Mouse (Mus musculus): ENCODE data around the gene Atl3. TPM values are rescaled to one million over a fixed set of nuclear protein-coding genes. Genes with fewer than 3 reads are reported as not detected.
A peak's percentile ranks its signal among the peaks of the same experiment; 100 is the strongest.

Gene Atl3
- 10 to 100 TPM; 14.0 TPM for total RNA-seq (2021)
- 6.8 and 14.3 TPM in 2 replicates for polyA plus RNA-seq (2012; rRNA removed)
- long read RNA-seq, partial matches to known transcripts, result 0 of 1 reads
- long read RNA-seq, other reads (novel, unspliced or antisense), result 1 of 1 reads

- intact Hi-C loops (cut with DNase I), result loop anchor here (1.0 kb wide), 1 partner anchor 10 kb away; the partner anchor contains the start of gene Rtn3
- Histone ChIP-seq H3K27me3 (ENCODE audit: control insufficient read depth, insufficient read depth, low read length) (no peaks in the 10 kb centered on the region), H3K4me3 (peak within 1 kb of the TSS; percentile 74), H3K27ac (peak within 1 kb of the TSS; percentile 96), H3K36me3 (ENCODE audit: control insufficient read depth, insufficient read depth, low read length) (no peaks in the 10 kb centered on the region), H3K4me1 (ENCODE audit: control insufficient read depth, insufficient read depth, low read length) (peaks cover 2% of the 10 kb centered on the region), H3K79me2 (replicated peaks; ENCODE audit: control insufficient read depth, insufficient read depth, low read length) (no peaks in the 10 kb centered on the region), H3K9ac (ENCODE audit: low read depth, low read length) (peak within 1 kb of the TSS; percentile 82)
- peak in 1 of 2 experiments; percentile 14 for DNase-seq
- 27% methylated on average over 31 of the region's 31 CpGs for WGBS
- no peak; the same call in 1 of the 2 replicates for TF ChIP-seq POLR2A (IDR thresholded peaks at IDR 0.05; ENCODE audit: insufficient read depth, low read depth, low read length)
- TF ChIP-seq EP300 (IDR thresholded peaks at IDR 0.05; ENCODE audit: insufficient read depth, low read depth, low read length), result no peak
- TF ChIP-seq CTCF (IDR thresholded peaks at IDR 0.05), result no peak
Measured at GRCm38 (mm10) chr19:7493352-7494186, at the start of gene Atl3. Gene Atl3 (plus strand): TSS chr19:7494040.

- 90% methylated on average over 2 of the region's 2 CpGs for WGBS
- Histone ChIP-seq H3K4me3 (no peak overlapping the region), H3K9ac (ENCODE audit: low read depth, low read length) (no peak overlapping the region), H3K27ac (no peak overlapping the region), H3K36me3 (ENCODE audit: control insufficient read depth, insufficient read depth, low read length) (no peaks in the 10 kb centered on the region; the same call in 1 of the 2 replicates), H3K4me1 (ENCODE audit: control insufficient read depth, insufficient read depth, low read length) (no peaks in the 10 kb centered on the region; the same call in 1 of the 2 replicates), H3K79me2 (replicated peaks; ENCODE audit: control insufficient read depth, insufficient read depth, low read length) (peaks cover 3% of the 10 kb centered on the region; the same call in 1 of the 2 replicates), H3K27me3 (ENCODE audit: control insufficient read depth, insufficient read depth, low read length) (no peaks in the 10 kb centered on the region)
- no peak for DNase-seq
- intact Hi-C loops (cut with DNase I), result no loop called here
- no peak for TF ChIP-seq CTCF (IDR thresholded peaks at IDR 0.05)
- no peak for TF ChIP-seq POLR2A (IDR thresholded peaks at IDR 0.05; ENCODE audit: insufficient read depth, low read depth, low read length)
- TF ChIP-seq EP300 (IDR thresholded peaks at IDR 0.05; ENCODE audit: insufficient read depth, low read depth, low read length), result no peak
Measured at GRCm38 (mm10) chr19:7445105-7445504, 48.7 kb upstream of the Atl3 start.

DNA sequence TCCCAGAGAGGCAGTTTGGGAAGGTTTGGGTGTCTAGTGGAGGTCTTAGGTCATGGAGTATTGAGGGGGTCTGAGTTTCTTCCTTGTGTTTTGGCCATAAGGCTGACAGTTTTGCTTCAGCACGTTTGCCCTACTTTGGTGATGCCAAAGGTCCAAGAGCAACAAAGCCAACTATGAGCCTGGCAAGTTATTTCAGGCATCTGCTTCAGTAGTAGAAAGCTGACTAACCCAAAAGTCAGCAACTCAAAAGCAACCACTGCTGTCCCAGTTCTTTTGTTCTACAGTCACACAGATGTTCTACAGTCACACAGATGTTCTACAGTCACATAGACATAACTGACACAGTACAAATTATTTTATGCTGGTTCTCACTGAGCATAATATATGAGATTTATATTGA, 48.2 kb upstream of the Atl3 start:
- Histone ChIP-seq H3K4me1 (ENCODE audit: control insufficient read depth, insufficient read depth, low read length) (no peaks in the 10 kb centered on the region; the same call in 1 of the 2 replicates), H3K27ac (no peak overlapping the region), H3K4me3 (no peak overlapping the region), H3K9ac (ENCODE audit: low read depth, low read length) (no peak overlapping the region), H3K79me2 (replicated peaks; ENCODE audit: control insufficient read depth, insufficient read depth, low read length) (peaks cover 3% of the 10 kb centered on the region; the same call in 1 of the 2 replicates), H3K27me3 (ENCODE audit: control insufficient read depth, insufficient read depth, low read length) (no peaks in the 10 kb centered on the region), H3K36me3 (ENCODE audit: control insufficient read depth, insufficient read depth, low read length) (no peaks in the 10 kb centered on the region; the same call in 1 of the 2 replicates)
- 42% methylated on average over 1 of the region's 1 CpGs for WGBS
- intact Hi-C loops (cut with DNase I), result no loop called here
- TF ChIP-seq POLR2A (IDR thresholded peaks at IDR 0.05; ENCODE audit: insufficient read depth, low read depth, low read length), result no peak
- no peak for TF ChIP-seq CTCF (IDR thresholded peaks at IDR 0.05)
- TF ChIP-seq EP300 (IDR thresholded peaks at IDR 0.05; ENCODE audit: insufficient read depth, low read depth, low read length), result no peak
- DNase-seq, result no peak

DNA sequence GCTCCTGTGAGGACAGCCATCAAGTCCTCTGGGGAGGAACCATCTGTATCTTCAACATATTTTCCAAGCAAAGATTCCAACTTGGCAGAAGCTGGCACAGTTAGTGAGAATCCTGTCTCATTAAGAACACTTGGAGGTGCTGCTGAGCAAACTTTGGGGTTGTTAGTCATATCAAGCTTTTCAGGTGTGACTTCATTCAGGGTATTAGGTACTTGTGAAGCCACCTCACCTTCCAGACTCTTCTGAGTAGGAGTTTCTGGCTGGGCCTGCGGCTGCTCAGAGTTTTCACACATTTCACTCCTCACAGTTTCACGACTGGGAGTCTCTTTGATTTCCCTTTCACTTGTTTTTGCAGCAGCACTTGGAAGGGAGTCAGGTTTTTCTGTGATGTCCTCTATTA, 37.0 kb upstream of the Atl3 start:
- TF ChIP-seq POLR2A (IDR thresholded peaks at IDR 0.05; ENCODE audit: insufficient read depth, low read depth, low read length) (no peak), CTCF (IDR thresholded peaks at IDR 0.05) (peak; percentile 26; the same call in 1 of the 2 replicates), EP300 (IDR thresholded peaks at IDR 0.05; ENCODE audit: insufficient read depth, low read depth, low read length) (no peak)
- Histone ChIP-seq H3K79me2 (replicated peaks; ENCODE audit: control insufficient read depth, insufficient read depth, low read length) (peaks cover 2% of the 10 kb centered on the region), H3K4me3 (no peak overlapping the region), H3K4me1 (ENCODE audit: control insufficient read depth, insufficient read depth, low read length) (peaks cover 2% of the 10 kb centered on the region; the same call in 1 of the 2 replicates), H3K27ac (no peak overlapping the region), H3K36me3 (ENCODE audit: control insufficient read depth, insufficient read depth, low read length) (peaks cover 3% of the 10 kb centered on the region; the same call in 1 of the 2 replicates), H3K9ac (ENCODE audit: low read depth, low read length) (no peak overlapping the region), H3K27me3 (ENCODE audit: control insufficient read depth, insufficient read depth, low read length) (no peaks in the 10 kb centered on the region)
- no peak for DNase-seq
- intact Hi-C loops (cut with DNase I), result no loop called here
- 59% methylated on average over 2 of the region's 2 CpGs for WGBS

DNA sequence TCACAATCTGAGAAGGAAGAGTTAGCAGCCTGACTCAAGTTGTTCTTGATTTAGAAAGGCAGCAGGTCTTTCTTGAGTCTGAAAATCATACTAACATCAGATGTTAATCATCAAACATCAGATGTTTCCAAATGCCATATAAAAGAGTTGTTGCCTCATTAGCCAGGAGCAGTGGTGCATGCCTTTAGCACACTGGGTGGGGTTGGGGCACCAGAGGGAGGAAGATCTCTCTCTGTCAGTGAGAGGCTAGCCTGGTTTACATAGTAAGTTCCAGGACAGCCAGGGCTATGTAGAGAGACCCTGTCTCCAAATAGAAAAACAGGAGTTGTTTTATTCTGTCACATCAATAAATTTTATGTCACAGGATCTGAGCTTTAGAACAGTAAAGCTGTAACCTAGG, 34.9 kb upstream of the Atl3 start:
- intact Hi-C loops (cut with DNase I), result no loop called here

More for the DNA sequence above, 34.9 kb upstream of the Atl3 start:
- Histone ChIP-seq H3K27me3 (ENCODE audit: control insufficient read depth, insufficient read depth, low read length) (no peaks in the 10 kb centered on the region), H3K79me2 (replicated peaks; ENCODE audit: control insufficient read depth, insufficient read depth, low read length) (peaks cover 5% of the 10 kb centered on the region), H3K4me1 (ENCODE audit: control insufficient read depth, insufficient read depth, low read length) (peaks cover 2% of the 10 kb centered on the region; the same call in 1 of the 2 replicates), H3K27ac (no peak overlapping the region), H3K9ac (ENCODE audit: low read depth, low read length) (no peak overlapping the region), H3K4me3 (no peak overlapping the region), H3K36me3 (ENCODE audit: control insufficient read depth, insufficient read depth, low read length) (peaks cover 3% of the 10 kb centered on the region; the same call in 1 of the 2 replicates)
- TF ChIP-seq EP300 (IDR thresholded peaks at IDR 0.05; ENCODE audit: insufficient read depth, low read depth, low read length) (no peak), POLR2A (IDR thresholded peaks at IDR 0.05; ENCODE audit: insufficient read depth, low read depth, low read length) (no peak), CTCF (IDR thresholded peaks at IDR 0.05) (no peak)
- DNase-seq, result no peak

All from heart, adult 2 months (tissue).